Mouse (Mus musculus) right cerebral cortex, postnatal 14 days (tissue): ENCODE measurements around the gene AW011738.

Experiments
- DNase-seq: peaks from one replicate; pipeline ENCODE4 v3.0.0; 2022

The AW011738 gene

GRCm38 (mm10) chr4:156251081-156251480 lies 48.0 kb downstream of the AW011738 start:
- no peak for DNase-seq

GRCm38 (mm10) chr4:156252140-156252539 lies 49.0 kb downstream of the AW011738 start:
- no peak for DNase-seq

GRCm38 (mm10) chr4:156252619-156253018 lies 49.5 kb downstream of the AW011738 start:
- no peak for DNase-seq

- no peak for DNase-seq
Observed at GRCm38 (mm10) chr4:156253043-156253442, 49.9 kb downstream of the AW011738 start.

- no peak for DNase-seq
Observed at GRCm38 (mm10) chr4:156254361-156255077, 51.4 kb downstream of the AW011738 start.
